Mouse (Mus musculus): ENCODE measurements around the gene Ifnar2.

- TF ChIP-seq CTCF (IDR thresholded peaks at IDR 0.05) (no peak), POLR2A (IDR thresholded peaks at IDR 0.05; ENCODE audit: insufficient read depth, low read depth, low read length) (no peak), EP300 (IDR thresholded peaks at IDR 0.05; ENCODE audit: insufficient read depth, low read depth, low read length) (no peak)
These were observed 25.4 kb downstream of the Ifnar2 start for GRCm38 (mm10) chr16:91398030-91398429.

Data from heart, adult 2 months (tissue).